Mouse (Mus musculus): ENCODE measurements around the gene Dync1h1.
"Not testable (repeated sequence)": the region's sequence is repeated elsewhere in the genome, so short reads cannot be mapped to it uniquely, and the experiment has no call there.

The Dync1h1 gene

GRCm38 (mm10) chr12:110695676-110696171, 94.5 kb downstream of the Dync1h1 start:
- DNase-seq (ENCODE audit: low read depth, low spot score) = no peak

DNA sequence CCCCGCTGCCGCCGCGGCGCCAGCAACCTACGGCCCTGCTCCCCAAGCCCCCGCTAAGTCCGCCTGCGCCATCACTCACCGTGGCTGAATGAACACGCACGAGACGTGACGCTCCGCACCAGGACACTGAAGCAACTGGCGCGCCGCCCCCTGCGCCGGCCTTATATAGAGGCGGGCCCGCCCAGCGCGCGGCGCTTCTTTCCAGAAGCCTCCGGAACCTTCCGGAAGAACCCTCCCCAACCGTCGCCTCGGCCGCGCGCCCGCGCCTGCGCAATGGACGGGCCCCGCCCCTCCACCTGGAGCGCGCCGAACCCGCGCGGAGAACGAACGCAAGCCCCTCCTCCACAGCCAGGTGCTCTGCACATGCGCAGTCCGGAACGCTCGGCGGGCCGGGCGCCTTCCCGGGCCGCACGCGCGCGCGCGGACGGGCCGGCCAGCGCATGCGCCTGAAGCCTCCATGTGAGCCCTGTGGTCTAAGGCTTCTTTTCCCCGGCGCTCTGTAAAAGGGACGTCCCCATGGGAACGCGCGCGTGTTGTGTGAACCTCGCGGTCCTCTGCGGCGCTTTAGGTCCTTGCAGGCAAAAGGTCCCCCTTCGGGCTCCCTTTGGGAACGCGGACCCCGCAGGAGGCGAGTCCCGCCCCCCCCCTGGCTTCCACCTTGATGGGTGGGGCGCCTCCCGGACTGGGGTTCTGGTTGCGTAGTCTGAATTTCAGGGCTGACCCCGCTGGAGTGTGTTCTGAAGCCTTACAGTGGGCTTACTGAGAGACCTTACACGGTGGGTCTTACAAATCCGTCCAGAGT, 95.1 kb downstream of the Dync1h1 start:
- DNase-seq (ENCODE audit: low read depth, low spot score) = peak; percentile 95

GRCm38 (mm10) chr12:110696975-110697400, 95.7 kb downstream of the Dync1h1 start:
- no peak for DNase-seq (ENCODE audit: low read depth, low spot score)

DNA sequence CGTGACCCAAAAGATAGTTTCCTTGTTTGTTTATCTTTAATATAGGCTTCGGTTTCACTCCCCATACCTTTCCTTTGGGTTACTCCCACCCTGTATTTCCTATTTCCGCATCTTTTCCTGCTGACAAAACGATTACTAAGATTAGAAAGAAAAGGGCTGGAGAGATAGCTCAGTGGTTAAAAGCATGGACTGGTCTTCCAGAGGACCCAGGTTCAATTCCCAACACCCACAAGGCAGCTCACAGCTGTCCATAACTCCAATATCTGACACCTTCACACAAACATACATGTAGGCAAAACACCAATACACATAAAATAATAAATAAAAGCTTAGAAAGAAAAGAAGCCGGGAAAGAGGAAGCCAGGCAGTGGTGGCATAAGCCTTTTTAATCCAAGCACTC, 96.2 kb downstream of the Dync1h1 start:
- DNase-seq (ENCODE audit: low read depth, low spot score) = no peak

- peak; percentile 50 for DNase-seq (ENCODE audit: low read depth, low spot score)
Observed at GRCm38 (mm10) chr12:110698080-110698479, 96.8 kb downstream of the Dync1h1 start.

DNA sequence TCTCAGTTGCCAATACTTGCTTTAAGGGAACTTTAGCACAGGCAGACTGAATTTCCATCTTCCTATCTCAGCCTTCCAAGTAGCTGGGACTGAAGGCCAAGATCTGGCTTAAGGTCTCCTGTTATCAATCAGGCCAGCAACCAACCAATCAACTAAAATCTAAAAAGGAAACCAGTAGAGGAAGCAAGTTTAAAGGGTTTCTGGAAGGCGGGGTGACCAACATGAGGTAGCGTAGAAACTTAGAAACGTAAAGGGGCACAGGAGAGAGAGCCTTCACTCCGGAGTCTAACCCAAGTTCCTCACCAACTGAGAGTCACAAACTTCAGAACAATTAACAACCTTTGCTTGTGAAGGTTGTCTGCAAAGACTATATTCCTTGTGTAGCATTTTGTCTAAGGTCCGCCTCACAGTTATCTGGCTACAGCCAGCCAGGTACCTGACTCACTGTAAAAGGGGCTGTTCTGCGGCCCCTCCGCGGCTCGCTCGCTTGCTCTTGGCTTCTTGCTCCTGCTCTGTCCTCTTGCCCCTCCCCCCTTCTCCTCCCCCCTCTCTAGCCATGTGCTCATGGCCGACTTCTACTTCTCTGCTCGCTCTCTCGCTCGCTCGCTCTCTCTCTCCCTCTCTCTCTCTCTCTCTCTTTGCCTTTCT, 97.4 kb downstream of the Dync1h1 start:
- peak; percentile 76 for DNase-seq (ENCODE audit: low read depth, low spot score)

- peak; percentile 24 for DNase-seq (ENCODE audit: low read depth, low spot score)
Observed at GRCm38 (mm10) chr12:110699171-110699547, 97.9 kb downstream of the Dync1h1 start.

DNA sequence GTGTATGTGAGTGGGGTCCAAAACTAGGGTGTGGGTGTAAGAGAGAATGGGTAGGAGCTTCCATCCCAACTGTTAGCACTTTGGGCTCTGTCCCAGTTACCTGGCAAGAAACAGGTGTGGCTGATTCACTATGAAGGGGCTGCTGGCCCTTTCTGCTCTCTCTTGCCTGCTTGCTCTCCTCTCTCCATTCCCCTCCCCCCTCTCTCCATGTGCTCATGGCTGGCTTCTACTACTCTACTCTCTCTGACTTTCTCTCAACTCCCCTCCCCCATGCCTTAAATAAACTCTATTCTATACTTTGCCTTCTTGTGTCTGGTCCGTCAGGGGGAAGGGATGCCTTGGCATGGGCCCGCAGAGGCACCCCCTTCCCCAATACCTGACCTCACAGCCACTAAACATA, 99.5 kb downstream of the Dync1h1 start:
- peak; percentile 65 for DNase-seq (ENCODE audit: low read depth, low spot score)

DNA sequence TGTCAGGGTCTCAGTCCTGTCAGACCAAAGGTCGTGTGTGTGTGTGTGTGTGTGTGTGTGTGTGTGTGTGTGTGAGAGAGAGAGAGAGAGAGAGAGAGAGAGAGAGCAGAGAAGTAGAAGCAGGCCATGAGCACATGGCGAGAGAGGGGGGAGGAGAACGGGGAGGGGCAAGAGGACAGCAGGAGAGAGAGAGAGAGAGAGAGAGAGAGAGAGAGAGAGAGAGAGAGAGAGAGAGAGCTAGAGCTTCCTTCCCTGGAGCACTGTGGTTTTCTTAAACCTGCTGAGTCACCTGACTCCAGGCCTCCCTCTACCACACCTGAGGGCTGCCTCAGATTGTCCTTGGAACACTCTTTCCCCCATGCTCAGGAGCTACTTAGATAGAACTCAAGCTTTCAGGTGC, 100.1 kb downstream of the Dync1h1 start:
- DNase-seq (ENCODE audit: low read depth, low spot score) = peak; percentile 80

- DNase-seq (ENCODE audit: low read depth, low spot score) = peak; percentile 92
Observed at GRCm38 (mm10) chr12:110702556-110702955, 101.3 kb downstream of the Dync1h1 start, which contains the start of gene Hsp90aa1. Hsp90aa1 (minus strand) TSS chr12:110702728.

DNA sequence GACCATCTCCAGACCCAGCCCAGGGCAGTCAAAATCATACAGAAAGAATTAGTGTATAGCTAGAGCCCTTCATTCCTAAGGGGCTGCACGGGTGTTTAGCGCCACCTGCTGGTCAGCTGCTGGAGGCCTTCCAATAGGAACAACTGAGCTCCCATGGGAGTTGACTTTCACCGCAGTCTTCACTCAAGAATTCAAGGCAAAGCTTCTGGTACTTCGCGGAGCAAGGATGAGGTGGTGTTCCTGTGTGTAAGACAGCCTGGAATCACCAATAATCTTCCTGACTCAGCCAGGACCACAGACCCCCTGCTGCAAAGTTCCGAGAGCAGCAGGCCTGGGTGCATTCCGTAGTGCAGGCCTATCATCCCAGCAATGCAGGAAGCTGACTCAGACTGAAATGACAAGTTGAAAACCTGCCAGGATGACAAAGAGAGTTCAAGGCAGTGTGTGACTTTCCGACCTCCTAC, 101.8 kb downstream of the Dync1h1 start:
- DNase-seq (ENCODE audit: low read depth, low spot score) = peak; percentile 93

GRCm38 (mm10) chr12:110703682-110704081, 102.4 kb downstream of the Dync1h1 start:
- peak; percentile 74 for DNase-seq (ENCODE audit: low read depth, low spot score)

GRCm38 (mm10) chr12:110705419-110705818, 104.2 kb downstream of the Dync1h1 start:
- DNase-seq (ENCODE audit: low read depth, low spot score) = not testable (repeated sequence)

GRCm38 (mm10) chr12:110706337-110707231, 105.3 kb downstream of the Dync1h1 start:
- peak; percentile 75 for DNase-seq (ENCODE audit: low read depth, low spot score)

GRCm38 (mm10) chr12:110707451-110707850, 106.2 kb downstream of the Dync1h1 start:
- DNase-seq (ENCODE audit: low read depth, low spot score) = no peak

DNA sequence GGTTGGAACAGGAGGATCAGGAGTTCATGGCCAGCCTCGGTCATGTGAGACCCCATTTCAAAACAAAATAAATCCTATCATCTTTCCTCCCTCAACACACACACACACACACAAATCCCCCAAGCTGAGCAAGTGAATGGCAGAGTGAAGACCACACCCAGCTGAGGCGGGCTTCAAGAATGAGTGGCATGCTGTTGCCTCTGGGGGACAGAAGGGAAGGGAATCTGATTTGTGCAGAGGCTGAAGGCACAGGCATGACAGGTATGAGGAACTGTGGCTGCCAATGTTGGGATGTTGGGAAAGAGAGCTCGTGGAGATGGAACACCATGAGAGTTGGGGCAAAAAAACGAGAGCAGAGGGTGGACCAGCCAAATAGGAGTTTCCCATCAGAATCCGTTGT, 110.0 kb downstream of the Dync1h1 start:
- peak; percentile 72 for DNase-seq (ENCODE audit: low read depth, low spot score)

DNA sequence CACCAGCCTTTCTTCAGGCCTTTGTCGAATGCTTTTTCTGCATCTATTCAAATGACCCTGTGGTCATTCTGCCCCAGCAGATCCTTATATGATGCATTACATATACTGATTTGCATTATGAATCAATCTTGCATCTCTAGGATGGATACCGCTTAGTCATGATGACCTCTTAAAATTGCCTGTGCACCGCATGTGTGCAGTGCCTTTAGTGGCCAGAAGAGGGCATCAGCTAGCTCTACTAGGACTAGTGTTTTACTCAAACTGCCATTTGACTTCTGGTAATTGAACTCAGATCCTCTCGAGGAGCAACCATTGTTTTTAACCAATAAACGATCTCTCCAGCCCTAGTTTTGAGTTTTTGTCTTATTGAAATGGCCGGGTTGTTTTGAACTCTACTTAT, 112.5 kb downstream of the Dync1h1 start:
- peak; percentile 81 for DNase-seq (ENCODE audit: low read depth, low spot score)

GRCm38 (mm10) chr12:110714215-110714614, 113.0 kb downstream of the Dync1h1 start:
- no peak for DNase-seq (ENCODE audit: low read depth, low spot score)

GRCm38 (mm10) chr12:110716004-110716403, 114.8 kb downstream of the Dync1h1 start:
- no peak for DNase-seq (ENCODE audit: low read depth, low spot score)
